Mouse (Mus musculus) intestine, embryonic 14.5 days (tissue): Measurements from ENCODE around the gene Naa30. TPM values are rescaled to one million over a fixed set of nuclear protein-coding genes. Genes with fewer than 3 reads are reported as not detected.

Source experiments
- polyA plus RNA-seq: library from polyadenylated mRNA; unstranded; fragments of >200 nt; fragmentation: Nextera tagmentation; extraction: Ambion mirVana; gene quantifications from 2 replicates; pipeline ENCODE4 v1.2.1, GENCODE M21; 2014

The Naa30 gene
- polyA plus RNA-seq, 1 experiment from 2014 or later: 11.5 TPM

Other genes starting within 250 kb of the Naa30 start
- 26.5 and 27.2 TPM in 2 replicates for gene Ap5m1, start 106.1 kb upstream of the Naa30 start, polyA plus RNA-seq
- gene Exoc5, start 105.6 kb upstream of the Naa30 start, polyA plus RNA-seq: 47.0 and 50.8 TPM in 2 replicates
- 46.5 and 48.4 TPM in 2 replicates for gene ccdc198, start 73.2 kb downstream of the Naa30 start, polyA plus RNA-seq